Mouse (Mus musculus) liver, adult 2 months (tissue): ENCODE data around the gene Olfr449.

Experiments
- CTCF ChIP-seq: fragments of 200-500 bp; IDR thresholded peaks from 2 replicates; pipeline ENCODE4 v1.5.1; 2011; ENCODE audit warnings: low read depth, low read length, control low read depth
- POLR2A ChIP-seq: fragments of 200-500 bp; IDR thresholded peaks from 2 replicates; pipeline ENCODE4 v1.6.1; 2011; ENCODE audit warnings: low read length, control low read depth; ENCODE audit not compliant: insufficient read depth; ENCODE audit errors: extremely low read depth

DNA sequence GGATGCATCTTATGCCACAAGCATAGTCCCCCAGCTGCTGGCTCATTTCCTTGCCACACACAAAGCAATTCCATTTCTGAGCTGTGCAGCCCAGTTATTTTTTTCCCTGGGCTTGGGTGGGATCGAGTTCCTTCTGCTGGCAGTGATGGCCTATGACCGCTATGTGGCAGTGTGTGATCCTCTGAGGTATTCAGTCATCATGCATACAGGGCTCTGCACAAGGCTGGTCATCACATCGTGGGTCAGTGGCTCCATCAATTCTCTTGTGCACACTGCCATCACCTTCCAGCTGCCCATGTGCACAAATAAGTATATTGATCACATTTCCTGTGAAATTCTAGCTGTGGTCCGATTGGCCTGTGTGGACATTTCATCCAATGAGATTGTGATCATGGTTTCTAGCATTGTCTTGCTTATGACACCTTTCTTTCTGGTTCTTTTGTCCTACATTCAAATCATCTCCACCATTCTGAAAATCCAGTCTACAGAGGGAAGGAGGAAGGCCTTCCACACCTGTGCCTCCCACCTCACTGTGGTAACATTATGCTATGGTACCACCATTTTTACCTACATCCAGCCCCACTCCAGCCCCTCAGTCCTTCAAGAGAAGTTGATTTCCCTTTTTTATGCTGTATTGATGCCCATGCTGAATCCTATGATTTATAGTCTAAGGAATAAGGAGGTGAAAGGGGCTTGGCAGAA is 43.8 kb upstream of the Olfr449 start:
- no peak for TF ChIP-seq CTCF
- TF ChIP-seq POLR2A = no peak
